Mouse (Mus musculus): ENCODE measurements at regions not wholly inside any gene's neighbourhood (a gene's known extent, or its start where the extent isn't known, plus 50 kb on each side); places are given as distances from the start of the nearest gene placed in this dataset.

- Histone ChIP-seq H3K9me3 (replicated peaks) (no peaks in the 10 kb centered on the region), H3K27me3 (no peaks in the 10 kb centered on the region), H3K9ac (no peak overlapping the region), H3K4me2 (peak overlapping the region; percentile 29), H3K4me1 (0 out of 2 replicates have a peak, but pooled peaks cover 17% of the 10 kb centered on the region), H3K4me3 (no peak overlapping the region), H3K36me3 (ENCODE audit: poor library complexity, severe bottlenecking) (no peaks in the 10 kb centered on the region), H3K27ac (peak overlapping the region; percentile 65)
- peak; percentile 94 for ATAC-seq
- WGBS, result 29% methylated on average over 11 of the region's 11 CpGs
These were observed 149.7 kb downstream of the Etv1 start for GRCm38 (mm10) chr12:38928786-38929351.

DNA sequence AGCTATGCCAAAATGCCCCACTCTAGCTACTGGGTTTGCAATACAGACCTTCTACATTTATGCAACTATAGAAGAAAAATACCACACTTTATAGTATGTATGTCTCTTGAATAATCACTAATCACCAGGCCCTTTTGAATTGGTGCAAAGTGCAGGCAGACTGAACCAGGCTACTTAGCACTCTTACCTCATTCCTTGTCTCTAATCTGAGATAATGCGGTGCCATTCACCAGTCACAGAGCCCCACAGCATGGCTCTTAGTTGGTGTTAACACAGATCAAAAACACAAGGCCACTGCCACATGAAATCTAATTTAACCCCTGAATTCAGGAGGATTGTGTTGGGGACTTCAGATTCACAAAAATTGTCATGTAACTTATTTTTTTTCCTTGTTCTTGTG, 150.5 kb downstream of the Etv1 start:
- ATAC-seq, result peak; percentile 75
- H3K36me3 ChIP-seq (ENCODE audit: poor library complexity, severe bottlenecking), result no peaks in the 10 kb centered on the region

GRCm38 (mm10) chr12:38931769-38932168, 152.6 kb downstream of the Etv1 start:
- no peak overlapping the region for H3K4me3 ChIP-seq
- H3K4me2 ChIP-seq, result no peak overlapping the region
- H3K4me1 ChIP-seq, result 0 out of 2 replicates have a peak, but pooled peaks cover 17% of the 10 kb centered on the region
- H3K27ac ChIP-seq, result no peak overlapping the region
- no peaks in the 10 kb centered on the region for H3K9me3 ChIP-seq (replicated peaks)
- no peak overlapping the region for H3K9ac ChIP-seq
- ATAC-seq, result no peak
- H3K27me3 ChIP-seq, result no peaks in the 10 kb centered on the region
- 88% methylated on average over 2 of the region's 2 CpGs for WGBS
- H3K36me3 ChIP-seq (ENCODE audit: poor library complexity, severe bottlenecking), result no peaks in the 10 kb centered on the region

More for the DNA sequence above, 150.5 kb downstream of the Etv1 start:
- no peak overlapping the region for H3K4me2 ChIP-seq
- 7% methylated on average over 1 of the region's 1 CpGs for WGBS
- peak overlapping the region; percentile 65 for H3K27ac ChIP-seq
- no peak overlapping the region for H3K9ac ChIP-seq
- no peaks in the 10 kb centered on the region for H3K9me3 ChIP-seq (replicated peaks)
- H3K4me3 ChIP-seq, result no peak overlapping the region
- no peaks in the 10 kb centered on the region for H3K27me3 ChIP-seq
- H3K4me1 ChIP-seq, result 0 out of 2 replicates have a peak, but pooled peaks cover 17% of the 10 kb centered on the region

DNA sequence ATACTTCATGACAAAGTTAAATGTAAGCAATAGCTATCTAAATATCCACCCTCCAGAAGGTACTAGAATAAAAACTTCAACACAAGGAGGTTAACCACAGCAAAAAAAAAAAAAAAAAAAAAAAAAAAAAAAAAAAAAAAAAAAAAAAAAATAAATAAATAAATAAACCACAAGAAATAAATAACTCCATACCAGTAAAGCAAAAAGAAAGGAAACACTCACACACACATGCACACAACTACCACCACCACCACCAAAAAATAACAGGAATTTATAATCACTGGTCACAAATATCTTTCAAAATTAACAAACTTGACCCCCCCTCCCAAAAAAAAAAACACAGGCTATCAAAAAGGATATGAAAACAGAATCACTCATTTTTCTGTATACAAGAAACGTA, 180.4 kb downstream of the Etv1 start:
- Histone ChIP-seq H3K27me3 (no peaks in the 10 kb centered on the region), H3K36me3 (ENCODE audit: poor library complexity, severe bottlenecking) (no peaks in the 10 kb centered on the region), H3K4me3 (no peak overlapping the region), H3K27ac (no peak overlapping the region), H3K4me2 (no peak overlapping the region), H3K9me3 (replicated peaks) (no peaks in the 10 kb centered on the region), H3K4me1 (no peaks in the 10 kb centered on the region), H3K9ac (no peak overlapping the region)
- ATAC-seq, result no peak
- WGBS, result 58% methylated on average over 1 of the region's 1 CpGs

- no peaks in the 10 kb centered on the region for H3K27me3 ChIP-seq
- H3K4me1 ChIP-seq, result no peaks in the 10 kb centered on the region
- H3K9me3 ChIP-seq (replicated peaks), result no peaks in the 10 kb centered on the region
- H3K36me3 ChIP-seq (ENCODE audit: poor library complexity, severe bottlenecking), result no peaks in the 10 kb centered on the region
- H3K9ac ChIP-seq, result no peak overlapping the region
- no peak for ATAC-seq
- H3K4me3 ChIP-seq, result no peak overlapping the region
- H3K4me2 ChIP-seq, result no peak overlapping the region
- no peak overlapping the region for H3K27ac ChIP-seq
These were observed 183.1 kb downstream of the Etv1 start for GRCm38 (mm10) chr12:38962302-38962701.

- no peak overlapping the region for H3K9ac ChIP-seq
- no peak overlapping the region for H3K4me3 ChIP-seq
- H3K27me3 ChIP-seq, result no peaks in the 10 kb centered on the region
- no peaks in the 10 kb centered on the region for H3K9me3 ChIP-seq (replicated peaks)
- no peak overlapping the region for H3K27ac ChIP-seq
- WGBS, result 72% methylated on average over 2 of the region's 2 CpGs
- no peak for ATAC-seq
- no peaks in the 10 kb centered on the region for H3K36me3 ChIP-seq (ENCODE audit: poor library complexity, severe bottlenecking)
- no peaks in the 10 kb centered on the region for H3K4me1 ChIP-seq
- no peak overlapping the region for H3K4me2 ChIP-seq
These were observed 191.2 kb downstream of the Etv1 start for GRCm38 (mm10) chr12:38970347-38970746.

- no peak overlapping the region for H3K9ac ChIP-seq
- 92% methylated on average over 3 of the region's 3 CpGs for WGBS
- no peaks in the 10 kb centered on the region for H3K27me3 ChIP-seq
- H3K36me3 ChIP-seq (ENCODE audit: poor library complexity, severe bottlenecking), result no peaks in the 10 kb centered on the region
- H3K27ac ChIP-seq, result no peak overlapping the region
- H3K4me1 ChIP-seq, result no peaks in the 10 kb centered on the region
- H3K4me2 ChIP-seq, result no peak overlapping the region
- no peak overlapping the region for H3K4me3 ChIP-seq
- no peak for ATAC-seq
- H3K9me3 ChIP-seq (replicated peaks), result no peaks in the 10 kb centered on the region
These were observed 193.0 kb downstream of the Etv1 start for GRCm38 (mm10) chr12:38972205-38972604.

- Histone ChIP-seq H3K4me2 (no peak overlapping the region), H3K27me3 (no peaks in the 10 kb centered on the region), H3K9me3 (replicated peaks) (no peaks in the 10 kb centered on the region), H3K27ac (no peak overlapping the region), H3K9ac (no peak overlapping the region), H3K4me1 (no peaks in the 10 kb centered on the region), H3K36me3 (ENCODE audit: poor library complexity, severe bottlenecking) (no peaks in the 10 kb centered on the region), H3K4me3 (no peak overlapping the region)
- 92% methylated on average over 4 of the region's 4 CpGs for WGBS
- no peak for ATAC-seq
These were observed 196.3 kb downstream of the Etv1 start for GRCm38 (mm10) chr12:38975508-38975907.

- ATAC-seq, result no peak
- Histone ChIP-seq H3K4me1 (no peaks in the 10 kb centered on the region), H3K27me3 (no peaks in the 10 kb centered on the region), H3K4me3 (no peak overlapping the region), H3K36me3 (ENCODE audit: poor library complexity, severe bottlenecking) (no peaks in the 10 kb centered on the region), H3K27ac (no peak overlapping the region), H3K9ac (no peak overlapping the region), H3K9me3 (replicated peaks) (no peaks in the 10 kb centered on the region), H3K4me2 (no peak overlapping the region)
These were observed 203.2 kb downstream of the Etv1 start for GRCm38 (mm10) chr12:38982423-38982822.

DNA sequence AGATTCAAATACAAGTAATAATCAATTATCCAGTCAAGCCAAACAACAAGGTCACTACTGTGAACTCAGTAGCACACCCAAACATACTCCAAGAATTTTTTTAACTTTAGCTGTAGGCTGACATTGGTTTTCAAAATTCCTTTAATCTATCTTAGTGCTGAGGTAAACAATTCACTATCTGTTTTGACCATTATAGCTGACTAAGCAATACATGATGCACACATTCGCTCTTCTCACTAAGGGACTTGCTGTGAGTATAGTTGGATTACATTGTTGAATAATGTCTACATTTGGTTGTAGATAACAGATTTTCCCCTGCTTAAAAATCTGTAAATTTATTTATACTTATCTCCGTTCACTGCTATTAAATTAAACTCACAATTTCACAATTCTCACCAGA, 206.7 kb downstream of the Etv1 start:
- ATAC-seq, result no peak
- no peaks in the 10 kb centered on the region for H3K9me3 ChIP-seq (replicated peaks)
- WGBS, result 90% methylated on average over 2 of the region's 2 CpGs

GRCm38 (mm10) chr12:38986346-38986745, 207.2 kb downstream of the Etv1 start:
- H3K4me3 ChIP-seq, result no peak overlapping the region
- no peaks in the 10 kb centered on the region for H3K4me1 ChIP-seq
- H3K9me3 ChIP-seq (replicated peaks), result no peaks in the 10 kb centered on the region
- WGBS, result 53% methylated on average over 3 of the region's 3 CpGs
- no peak for ATAC-seq
- H3K27ac ChIP-seq, result no peak overlapping the region
- H3K36me3 ChIP-seq (ENCODE audit: poor library complexity, severe bottlenecking), result no peaks in the 10 kb centered on the region
- no peaks in the 10 kb centered on the region for H3K27me3 ChIP-seq
- no peak overlapping the region for H3K4me2 ChIP-seq
- H3K9ac ChIP-seq, result no peak overlapping the region

More for the DNA sequence above, 206.7 kb downstream of the Etv1 start:
- H3K36me3 ChIP-seq (ENCODE audit: poor library complexity, severe bottlenecking), result no peaks in the 10 kb centered on the region
- H3K4me1 ChIP-seq, result no peaks in the 10 kb centered on the region
- H3K27me3 ChIP-seq, result no peaks in the 10 kb centered on the region
- H3K4me2 ChIP-seq, result no peak overlapping the region
- H3K9ac ChIP-seq, result no peak overlapping the region
- H3K27ac ChIP-seq, result no peak overlapping the region
- H3K4me3 ChIP-seq, result no peak overlapping the region

GRCm38 (mm10) chr12:38987277-38987676, 208.1 kb downstream of the Etv1 start:
- Histone ChIP-seq H3K27me3 (no peaks in the 10 kb centered on the region), H3K36me3 (ENCODE audit: poor library complexity, severe bottlenecking) (no peaks in the 10 kb centered on the region), H3K9me3 (replicated peaks) (no peaks in the 10 kb centered on the region), H3K4me2 (no peak overlapping the region), H3K4me3 (no peak overlapping the region), H3K9ac (no peak overlapping the region), H3K4me1 (no peaks in the 10 kb centered on the region), H3K27ac (no peak overlapping the region)
- peak; percentile 51; the same call in 1 of the 2 replicates for ATAC-seq

GRCm38 (mm10) chr12:38987819-38988218, 208.6 kb downstream of the Etv1 start:
- Histone ChIP-seq H3K4me3 (no peak overlapping the region), H3K4me1 (no peaks in the 10 kb centered on the region), H3K27me3 (no peaks in the 10 kb centered on the region), H3K9ac (no peak overlapping the region), H3K4me2 (no peak overlapping the region), H3K27ac (no peak overlapping the region), H3K9me3 (replicated peaks) (no peaks in the 10 kb centered on the region), H3K36me3 (ENCODE audit: poor library complexity, severe bottlenecking) (no peaks in the 10 kb centered on the region)
- WGBS, result 14% methylated on average over 4 of the region's 4 CpGs
- peak; percentile 68; the same call in 1 of the 2 replicates for ATAC-seq
